In the genomic region with DNA sequence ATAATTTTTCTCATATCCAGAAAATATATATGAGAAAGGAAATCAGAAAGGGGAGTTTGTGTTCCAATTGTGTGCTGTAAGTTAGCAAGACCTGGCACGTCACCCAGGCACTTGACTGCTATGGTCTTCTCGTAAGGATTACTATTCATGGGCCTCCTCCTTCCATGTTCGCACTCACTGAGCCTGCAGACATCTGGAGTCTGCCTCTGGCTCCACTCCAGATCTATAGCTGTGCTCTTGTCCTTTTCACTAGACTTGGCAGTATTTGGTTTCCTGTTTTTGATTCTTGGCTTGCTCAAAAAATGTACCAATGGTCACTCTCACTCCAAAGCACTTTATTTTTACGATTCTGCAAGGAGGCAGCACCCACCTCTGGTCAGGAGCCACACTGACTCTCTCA, we compare ENCODE assay signal across 24 mouse cellular contexts. TPM values are rescaled to one million over a fixed set of nuclear protein-coding genes. Genes with fewer than 3 reads are reported as not detected.
DNase-seq lines count a peak whose midpoint lies in the region; ATAC-seq and TF ChIP-seq lines count a peak whose summit lies in the region.
"Had no signal": no experiment of that assay in that cellular context is flagged by ENCODE, and none has a peak within 500 bp of the region (broad histone marks: within the 10 kb centered on the region; RNA-seq: fewer than 3 reads in every experiment).

No protein-coding gene starts in this region.

- ATAC-seq in heart, postnatal 0 days (ENCODE audit: insufficient read depth, low read depth), result peak; percentile 39; the same call in 1 of the 2 replicates
- ATAC-seq in limb, embryonic 14.5 days (ENCODE audit: low FRiP score, low read depth), result no peak
- ATAC-seq in stomach, embryonic 16.5 days (ENCODE audit: insufficient read depth, low FRiP score), result 0 out of 2 replicates have a peak, but pooled peaks have one; percentile 33
- no peak for ATAC-seq in stomach, postnatal 0 days (ENCODE audit: low FRiP score, low TSS enrichment)
- no peak for ATAC-seq in cerebellum, adult (ENCODE audit: insufficient number of reproducible peaks, low FRiP score, low TSS enrichment)
- ATAC-seq: CD4-positive, CD25-positive, alpha-beta regulatory T cell, adult 4 months; forebrain, embryonic 14.5 days; hindbrain, embryonic 16.5 days had no signal

- no peak for TF ChIP-seq CTCF in heart, postnatal 0 days (IDR thresholded peaks at IDR 0.05; ENCODE audit: low read depth)
- TF ChIP-seq CTCF in stomach, postnatal 0 days (IDR thresholded peaks at IDR 0.05; ENCODE audit: low read depth), result no peak

- intact Hi-C loops in heart, postnatal 25 days (cut with DNase I), result no loop called here

- DNase-seq in heart, postnatal 0 days (ENCODE audit: low spot score), result peak; percentile 52
- DNase-seq in heart, postnatal 25 days (ENCODE audit: low spot score), result no peak
- DNase-seq in limb, embryonic 14.5 days (ENCODE audit: low spot score), result peak; percentile 21
- DNase-seq in limb, embryonic 10.5 days (ENCODE audit: low spot score), result no peak
- no peak for DNase-seq in stomach, postnatal 0 days (ENCODE audit: low spot score)
- DNase-seq: adrenal gland, adult 2 months; adrenal gland, postnatal 36 days; cerebellum, adult 8-10 months; cerebellum, postnatal 25 days; gastrocnemius, postnatal 14 days; kidney, adult 8-10 months; layer of hippocampus, postnatal 36 days; lung, postnatal 36 days had no signal

- no peak overlapping the region for H3K9ac ChIP-seq in heart, postnatal 0 days (replicated peaks; ENCODE audit: low read depth, low read length)
- H3K9ac ChIP-seq in limb, embryonic 14.5 days (ENCODE audit: low read depth, low read length, severe bottlenecking), result no peak overlapping the region
- H3K9ac ChIP-seq in stomach, embryonic 16.5 days (ENCODE audit: low read length), result no peak overlapping the region
- H3K9ac ChIP-seq in stomach, postnatal 0 days (ENCODE audit: low read length), result no peak overlapping the region
- H3K9ac ChIP-seq: limb, embryonic 12.5 days; neural tube, embryonic 13.5 days had no signal

- H3K36me3 ChIP-seq in heart, postnatal 0 days (replicated peaks; ENCODE audit: control insufficient read depth, insufficient read depth, low read length), result no peaks in the 10 kb centered on the region
- H3K36me3 ChIP-seq in limb, embryonic 14.5 days (ENCODE audit: control insufficient read depth, insufficient read depth, low read length), result no peaks in the 10 kb centered on the region
- no peaks in the 10 kb centered on the region for H3K36me3 ChIP-seq in limb, embryonic 10.5 days
- H3K36me3 ChIP-seq in stomach, embryonic 16.5 days (ENCODE audit: control insufficient read depth, insufficient read depth, low read length), result no peaks in the 10 kb centered on the region
- no peaks in the 10 kb centered on the region for H3K36me3 ChIP-seq in stomach, postnatal 0 days (ENCODE audit: control insufficient read depth, insufficient read depth, low read length)
- H3K36me3 ChIP-seq: heart, embryonic 10.5 days; limb, embryonic 12.5 days; neural tube, embryonic 13.5 days had no signal

- H3K4me3 ChIP-seq in heart, postnatal 0 days (ENCODE audit: low read depth, low read length), result no peak overlapping the region
- no peak overlapping the region for H3K4me3 ChIP-seq in limb, embryonic 14.5 days (replicated peaks; ENCODE audit: low read length)
- H3K4me3 ChIP-seq in limb, embryonic 10.5 days, result no peak overlapping the region
- no peak overlapping the region for H3K4me3 ChIP-seq in stomach, embryonic 16.5 days (replicated peaks; ENCODE audit: low read length)
- no peak overlapping the region for H3K4me3 ChIP-seq in stomach, postnatal 0 days (ENCODE audit: low read depth, low read length)
- H3K4me3 ChIP-seq: heart, embryonic 10.5 days; limb, embryonic 12.5 days; neural tube, embryonic 13.5 days had no signal

- 24% methylated on average over 4 of the region's 4 CpGs for WGBS in heart, postnatal 0 days
- WGBS in limb, embryonic 14.5 days, result 63% methylated on average over 4 of the region's 4 CpGs
- 85% methylated on average over 4 of the region's 4 CpGs for WGBS in limb, embryonic 10.5 days
- WGBS in stomach, embryonic 16.5 days, result 53% methylated on average over 4 of the region's 4 CpGs
- 41% methylated on average over 4 of the region's 4 CpGs for whole genome bisulfite sequencing in stomach, postnatal 0 days

- no peaks in the 10 kb centered on the region for H3K9me3 ChIP-seq in heart, postnatal 0 days (replicated peaks; ENCODE audit: control insufficient read depth, low read length)
- no peaks in the 10 kb centered on the region for H3K9me3 ChIP-seq in limb, embryonic 14.5 days (ENCODE audit: control insufficient read depth, low read length)
- H3K9me3 ChIP-seq in limb, embryonic 10.5 days (replicated peaks), result no peaks in the 10 kb centered on the region
- no peaks in the 10 kb centered on the region for H3K9me3 ChIP-seq in stomach, embryonic 16.5 days (replicated peaks; ENCODE audit: control insufficient read depth, low read length)
- H3K9me3 ChIP-seq in stomach, postnatal 0 days (ENCODE audit: control insufficient read depth, low read length), result no peaks in the 10 kb centered on the region
- H3K9me3 ChIP-seq: heart, embryonic 10.5 days; limb, embryonic 12.5 days; neural tube, embryonic 13.5 days had no signal

- H3K27me3 ChIP-seq in heart, postnatal 0 days (ENCODE audit: control insufficient read depth, insufficient read depth, low read length), result no peaks in the 10 kb centered on the region
- H3K27me3 ChIP-seq in limb, embryonic 14.5 days (ENCODE audit: control insufficient read depth, insufficient read depth, low read length), result no peaks in the 10 kb centered on the region
- H3K27me3 ChIP-seq in limb, embryonic 10.5 days (ENCODE audit: low read depth, poor library complexity, severe bottlenecking), result no peaks in the 10 kb centered on the region
- no peaks in the 10 kb centered on the region for H3K27me3 ChIP-seq in stomach, embryonic 16.5 days (ENCODE audit: control insufficient read depth, insufficient read depth, low read length)
- H3K27me3 ChIP-seq in stomach, postnatal 0 days (ENCODE audit: control insufficient read depth, insufficient read depth, low read length), result no peaks in the 10 kb centered on the region
- H3K27me3 ChIP-seq: limb, embryonic 12.5 days; neural tube, embryonic 13.5 days had no signal

- no peaks in the 10 kb centered on the region for H3K4me1 ChIP-seq in heart, postnatal 0 days (ENCODE audit: control insufficient read depth, insufficient read depth)
- no peaks in the 10 kb centered on the region for H3K4me1 ChIP-seq in limb, embryonic 14.5 days (ENCODE audit: control insufficient read depth, insufficient read depth, low read length)
- no peaks in the 10 kb centered on the region for H3K4me1 ChIP-seq in limb, embryonic 10.5 days
- no peaks in the 10 kb centered on the region for H3K4me1 ChIP-seq in stomach, embryonic 16.5 days (ENCODE audit: control insufficient read depth, insufficient read depth, low read length)
- no peaks in the 10 kb centered on the region for H3K4me1 ChIP-seq in stomach, postnatal 0 days (replicated peaks; ENCODE audit: control insufficient read depth, insufficient read depth)
- H3K4me1 ChIP-seq: heart, embryonic 10.5 days; limb, embryonic 12.5 days; neural tube, embryonic 13.5 days had no signal

- no peak for TF ChIP-seq POLR2A in limb, embryonic 14.5 days (IDR thresholded peaks at IDR 0.05; ENCODE audit: borderline replicate concordance, extremely low read depth, insufficient read depth, insufficient read length)

- no peak for TF ChIP-seq EP300 in heart, postnatal 0 days (IDR thresholded peaks at IDR 0.05; ENCODE audit: low read depth)
- TF ChIP-seq EP300 in stomach, postnatal 0 days (optimal IDR thresholded peaks at IDR 0.05), result no peak

- no peak overlapping the region for H3K4me2 ChIP-seq in heart, postnatal 0 days (ENCODE audit: low read depth, low read length)
- no peak overlapping the region for H3K4me2 ChIP-seq in limb, embryonic 14.5 days (replicated peaks; ENCODE audit: low read depth, low read length, severe bottlenecking)
- H3K4me2 ChIP-seq in stomach, embryonic 16.5 days (ENCODE audit: low read depth, low read length), result no peak overlapping the region
- H3K4me2 ChIP-seq in stomach, postnatal 0 days (replicated peaks; ENCODE audit: low read depth), result no peak overlapping the region
- H3K4me2 ChIP-seq: limb, embryonic 12.5 days; liver, embryonic 11.5 days; midbrain, embryonic 11.5 days; neural tube, embryonic 13.5 days had no signal

- H3K27ac ChIP-seq in heart, postnatal 0 days (ENCODE audit: low read depth), result no peak overlapping the region
- no peak overlapping the region for H3K27ac ChIP-seq in limb, embryonic 14.5 days (replicated peaks; ENCODE audit: low read depth, low read length)
- no peak overlapping the region for H3K27ac ChIP-seq in limb, embryonic 10.5 days
- no peak overlapping the region for H3K27ac ChIP-seq in stomach, embryonic 16.5 days (ENCODE audit: low read length)
- H3K27ac ChIP-seq in stomach, postnatal 0 days (replicated peaks), result no peak overlapping the region
- H3K27ac ChIP-seq: heart, embryonic 10.5 days; kidney, postnatal 0 days; limb, embryonic 12.5 days; neural tube, embryonic 13.5 days had no signal

RNA-seq across cellular contexts. Expression of a gene that starts 14.5 kb away (rescaled TPM):
- total RNA-seq in heart, postnatal 0 days (2014; rRNA removed; ENCODE audit: low replicate concordance), result 0.34 TPM in 1 of 2 replicates, not detected in the other
- polyA plus RNA-seq in heart, postnatal 0 days (2015; fragmentation: Nextera tagmentation; extraction: Ambion mirVana), result 3.2 and 3.4 TPM in 2 replicates
- total RNA-seq in heart, postnatal 25 days (2021), result 1 to 10 TPM in 1 of 2 experiments, under 1 TPM in 1; 0.57 to 1.1 TPM
- polyA plus RNA-seq in limb, embryonic 14.5 days (2012; rRNA removed), result 3.2 and 3.8 TPM in 2 replicates
- polyA plus RNA-seq in limb, embryonic 14.5 days (2014; fragmentation: Nextera tagmentation; extraction: Ambion mirVana), result 6.2 and 6.7 TPM in 2 replicates
- 5.0 and 5.7 TPM in 2 replicates for polyA plus RNA-seq in limb, embryonic 10.5 days (2016; fragmentation: Nextera tagmentation; extraction: Ambion mirVana)
- 5.3 and 6.3 TPM in 2 replicates for polyA plus RNA-seq in stomach, embryonic 16.5 days (2015; fragmentation: Nextera tagmentation; extraction: Ambion mirVana)
- polyA plus RNA-seq in stomach, postnatal 0 days (2015; fragmentation: Nextera tagmentation; extraction: Ambion mirVana), result 4.1 and 5.4 TPM in 2 replicates

RNA-seq across cellular contexts. Expression of a gene that starts 15.1 kb away (rescaled TPM):
- 45.0 and 49.0 TPM in 2 replicates for total RNA-seq in heart, postnatal 0 days (2014; rRNA removed; ENCODE audit: low replicate concordance)
- polyA plus RNA-seq in heart, postnatal 0 days (2015; fragmentation: Nextera tagmentation; extraction: Ambion mirVana), result 12.5 and 13.0 TPM in 2 replicates
- 10 to 100 TPM; 60.5 to 65.7 TPM for total RNA-seq in heart, postnatal 25 days (2021)
- 54.4 and 58.8 TPM in 2 replicates for polyA plus RNA-seq in limb, embryonic 14.5 days (2012; rRNA removed)
- polyA plus RNA-seq in limb, embryonic 14.5 days (2014; fragmentation: Nextera tagmentation; extraction: Ambion mirVana), result 34.9 and 38.2 TPM in 2 replicates
- 24.5 and 25.4 TPM in 2 replicates for polyA plus RNA-seq in limb, embryonic 10.5 days (2016; fragmentation: Nextera tagmentation; extraction: Ambion mirVana)
- polyA plus RNA-seq in stomach, embryonic 16.5 days (2015; fragmentation: Nextera tagmentation; extraction: Ambion mirVana), result 18.2 and 22.8 TPM in 2 replicates
- polyA plus RNA-seq in stomach, postnatal 0 days (2015; fragmentation: Nextera tagmentation; extraction: Ambion mirVana), result 12.5 and 12.9 TPM in 2 replicates

Comparison
In these comparisons a context has a peak if more than half of its experiments do, and no peak if none do; other contexts are left out.
1. ATAC-seq: peak in heart, postnatal 0 days (single experiment) and stomach, embryonic 16.5 days (single experiment); none in limb, embryonic 14.5 days (single experiment), stomach, postnatal 0 days (single experiment) and cerebellum, adult (single experiment).
2. DNase-seq: peak in heart, postnatal 0 days (single experiment) and limb, embryonic 14.5 days (single experiment); none in heart, postnatal 25 days (single experiment), limb, embryonic 10.5 days (single experiment) and stomach, postnatal 0 days (single experiment).